Comparison of ENCODE assay signal across 9 mouse cellular contexts in genomic region chr1:58195541-58195940, GRCm38 (mm10). TPM values are rescaled to one million over a fixed set of nuclear protein-coding genes. Genes with fewer than 3 reads are reported as not detected.
DNase-seq lines count a peak whose midpoint lies in the region; ATAC-seq lines count a peak whose summit lies in the region.
"Had no signal": no experiment of that assay in that cellular context is flagged by ENCODE, and none has a peak within 500 bp of the region (broad histone marks: within the 10 kb centered on the region; RNA-seq: fewer than 3 reads in every experiment).

No protein-coding gene starts in this region.

- WGBS in kidney, embryonic 16.5 days: 24% methylated on average over 10 of the region's 10 CpGs

- H3K4me1 ChIP-seq in kidney, embryonic 16.5 days (ENCODE audit: insufficient read depth, low read length): no peaks in the 10 kb centered on the region

- no peak overlapping the region for H3K27ac ChIP-seq in kidney, embryonic 16.5 days (ENCODE audit: low read length)
- H3K27ac ChIP-seq: forebrain, embryonic 15.5 days had no signal

- H3K4me3 ChIP-seq in kidney, embryonic 16.5 days (ENCODE audit: low read length): no peak overlapping the region
- H3K4me3 ChIP-seq: forebrain, embryonic 15.5 days had no signal

- no peaks in the 10 kb centered on the region for H3K36me3 ChIP-seq in kidney, embryonic 16.5 days (ENCODE audit: insufficient read depth, low read length)
- H3K36me3 ChIP-seq: forebrain, embryonic 15.5 days had no signal

- no peaks in the 10 kb centered on the region for H3K9me3 ChIP-seq in kidney, embryonic 16.5 days (ENCODE audit: low read length)
- H3K9me3 ChIP-seq: forebrain, embryonic 15.5 days had no signal

- DNase-seq in kidney, postnatal 36 days: no peak
- DNase-seq in lung, postnatal 25 days (ENCODE audit: low spot score): peak; percentile 7
- peak; percentile 58 to 67 for DNase-seq in thymus, postnatal 10 days (ENCODE audit: low spot score in 2 of 2)
- no peak for DNase-seq in layer of hippocampus, postnatal 14 days (ENCODE audit: low spot score in 2 of 2)
- DNase-seq in retina, embryonic 14.5 days (ENCODE audit: low spot score): no peak
- no peak for DNase-seq in right cerebral cortex, adult 18-20 months

- H3K27me3 ChIP-seq in kidney, embryonic 16.5 days (ENCODE audit: insufficient read depth, low read length): no peaks in the 10 kb centered on the region
- H3K27me3 ChIP-seq: forebrain, embryonic 15.5 days had no signal

- H3K4me2 ChIP-seq in kidney, embryonic 16.5 days (replicated peaks; ENCODE audit: low read depth, low read length): peak overlapping the region; percentile 25; the same call in 1 of the 2 replicates
- H3K4me2 ChIP-seq: forebrain, embryonic 15.5 days had no signal

- ATAC-seq in kidney, embryonic 16.5 days (ENCODE audit: low FRiP score, low TSS enrichment): no peak
- peak; percentile 73 to 82 for ATAC-seq in hematopoietic stem cell, adult 5-6 weeks (replicated peaks in 1 of 2; ENCODE audit: insufficient read depth in 1 of 2, low FRiP score in 2 of 2, low TSS enrichment in 1 of 2, low read depth in 1 of 2, poor library complexity in 2 of 2, severe bottlenecking in 2 of 2)
- ATAC-seq: forebrain, embryonic 15.5 days had no signal

- no peak overlapping the region for H3K9ac ChIP-seq in kidney, embryonic 16.5 days (replicated peaks; ENCODE audit: low read length)
- H3K9ac ChIP-seq: forebrain, embryonic 15.5 days had no signal

RNA-seq across cellular contexts. Expression of gene Aox4, which starts 14.7 kb away (rescaled TPM):
- 0.02 TPM in 1 of 2 replicates, not detected in the other for polyA plus RNA-seq in kidney, embryonic 16.5 days (2015; fragmentation: Nextera tagmentation; extraction: Ambion mirVana)
- total RNA-seq in hematopoietic stem cell, adult 5-6 weeks (2017): 0.25 and 0.55 TPM in 2 replicates
- total RNA-seq in layer of hippocampus, postnatal 14 days (2021): 1 to 10 TPM; 3.5 to 3.8 TPM

Comparison
In these comparisons a context has a peak if more than half of its experiments do, and no peak if none do; other contexts are left out.
1. DNase-seq: peak in lung, postnatal 25 days (single experiment) and thymus, postnatal 10 days (2 of 2); none in kidney, postnatal 36 days (0 of 2), layer of hippocampus, postnatal 14 days (0 of 2), retina, embryonic 14.5 days (single experiment) and right cerebral cortex, adult 18-20 months (single experiment).